Mouse (Mus musculus) midbrain, embryonic 11.5 days (tissue): ENCODE measurements around the gene Rab5b. TPM values are rescaled to one million over a fixed set of nuclear protein-coding genes. Genes with fewer than 3 reads are reported as not detected.
A peak's percentile ranks its signal among the peaks of the same experiment; 100 is the strongest.
"Not testable (repeated sequence)": the region's sequence is repeated elsewhere in the genome, so short reads cannot be mapped to it uniquely, and the experiment has no call there.

Source experiments
- ATAC-seq: fragments of 200-750 bp; cut with Nextera tagmentation; 2 replicates; pipeline ENCODE4 v1.8.0; 2017; ENCODE audit warnings: moderate TSS enrichment, moderate library complexity; ENCODE audit not compliant: low FRiP score
- DNase-seq: peaks from one replicate; pipeline ENCODE4 v3.0.0; 2015; ENCODE audit warnings: low spot score; ENCODE audit errors: missing footprints
- H3K27ac ChIP-seq: fragments of 300-500 bp; sonication (generic); 2 replicates; pipeline ENCODE4 v1.5.1; 2014; ENCODE audit warnings: low read depth, low read length
- H3K27me3 ChIP-seq: fragments of 300-500 bp; sonication (generic); 2 replicates; pipeline ENCODE4 v1.6.1; 2014; ENCODE audit warnings: mild to moderate bottlenecking, low read length, moderate library complexity, mixed read lengths; ENCODE audit not compliant: control insufficient read depth, insufficient read depth
- H3K36me3 ChIP-seq: fragments of 300-500 bp; sonication (generic); 2 replicates; pipeline ENCODE4 v1.6.1; 2014; ENCODE audit warnings: mild to moderate bottlenecking, low read length, moderate library complexity, mixed read lengths; ENCODE audit not compliant: control insufficient read depth, insufficient read depth
- H3K4me1 ChIP-seq: fragments of 300-500 bp; sonication (generic); 2 replicates; pipeline ENCODE4 v1.6.1; 2014; ENCODE audit warnings: low read length; ENCODE audit not compliant: control insufficient read depth, insufficient read depth
- H3K4me2 ChIP-seq: fragments of 300-500 bp; sonication (generic); 2 replicates; pipeline ENCODE4 v1.6.1; 2014; ENCODE audit warnings: mild to moderate bottlenecking, moderate library complexity
- H3K4me3 ChIP-seq: fragments of 300-500 bp; sonication (generic); 2 replicates; pipeline ENCODE4 v1.5.1; 2014; ENCODE audit warnings: low read depth, low read length
- H3K9ac ChIP-seq: fragments of 300-500 bp; sonication (generic); 2 replicates; pipeline ENCODE4 v1.6.1; 2014; ENCODE audit warnings: low read length
- H3K9me3 ChIP-seq: fragments of 300-500 bp; sonication (generic); 2 replicates; pipeline ENCODE4 v1.6.1; 2016; ENCODE audit warnings: low read length; ENCODE audit not compliant: control insufficient read depth
- WGBS: fragments of 180-500 bp; shearing (Covaris S2); extraction: QIAGEN DNeasy Blood & Tissue Kit; methylation state at CpG from one replicate; pipeline ENCODE4 v1.1.7; 2014; 5-methylcytosine and 5-hydroxymethylcytosine counted together
- polyA plus RNA-seq: library from polyadenylated mRNA; unstranded; fragments of >200 nt; fragmentation: Nextera tagmentation; extraction: Ambion mirVana; gene quantifications from 2 replicates; pipeline ENCODE4 v1.2.1, GENCODE M21; 2014

Gene Rab5b
- polyA plus RNA-seq, 1 experiment from 2014 or later, result 80.1 TPM

DNA sequence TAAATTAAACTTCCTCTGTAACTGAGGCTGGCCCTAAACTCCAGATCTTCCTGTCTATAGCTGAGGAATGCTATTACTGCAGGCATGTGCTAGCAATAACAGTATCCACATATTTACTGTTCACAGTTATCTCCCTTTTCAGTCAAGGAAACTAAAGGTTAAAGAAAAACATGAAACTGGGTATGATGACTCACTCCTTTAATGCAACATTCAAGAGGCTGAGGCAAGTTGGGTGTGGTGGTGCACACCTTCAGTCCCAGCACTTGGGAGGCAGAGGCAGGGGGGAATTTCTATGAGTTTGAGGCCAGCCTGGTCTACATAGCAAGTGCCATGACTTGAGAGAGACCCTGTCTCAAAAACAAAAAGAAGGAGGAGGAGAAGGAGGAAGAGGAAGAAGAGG lies 35.9 kb upstream of the Rab5b start:
- H3K4me3 ChIP-seq, result no peak overlapping the region
- no peaks in the 10 kb centered on the region for H3K9me3 ChIP-seq
- H3K4me2 ChIP-seq, result no peak overlapping the region
- ATAC-seq (no peak), DNase-seq (no peak)
- H3K36me3 ChIP-seq, result no peaks in the 10 kb centered on the region
- H3K27ac ChIP-seq, result no peak overlapping the region
- no peaks in the 10 kb centered on the region for H3K27me3 ChIP-seq
- no peak overlapping the region for H3K9ac ChIP-seq
- no peaks in the 10 kb centered on the region for H3K4me1 ChIP-seq

DNA sequence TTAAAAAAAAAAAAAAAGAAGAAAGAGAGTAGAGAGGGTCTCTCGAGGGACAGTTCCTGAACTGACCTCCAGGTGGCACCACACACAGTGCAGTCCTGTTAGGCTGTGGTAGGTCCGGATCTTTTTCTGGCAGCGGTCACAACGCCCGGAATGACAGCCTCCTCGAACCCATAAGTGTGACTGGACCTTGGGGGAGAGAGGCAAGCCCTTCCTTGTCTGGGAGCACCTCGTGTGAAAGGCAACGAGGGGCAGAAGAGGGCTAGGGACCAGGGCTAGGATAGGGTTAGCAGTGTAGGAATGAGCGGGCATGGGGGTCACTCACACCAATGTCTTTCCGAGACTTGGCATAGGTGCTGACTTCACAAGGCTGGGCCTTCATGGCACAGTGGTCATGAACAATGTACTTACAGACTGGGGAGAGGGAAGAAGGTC lies 35.0 kb upstream of the Rab5b start:
- DNase-seq (peak; percentile 93), ATAC-seq (peak; percentile 68)
- Histone ChIP-seq H3K36me3 (no peaks in the 10 kb centered on the region), H3K4me3 (no peak overlapping the region), H3K27me3 (no peaks in the 10 kb centered on the region), H3K4me1 (no peaks in the 10 kb centered on the region), H3K9me3 (no peaks in the 10 kb centered on the region), H3K4me2 (no peak overlapping the region), H3K27ac (no peak overlapping the region), H3K9ac (no peak overlapping the region)
- WGBS, result 15% methylated on average over 10 of the region's 10 CpGs

DNA sequence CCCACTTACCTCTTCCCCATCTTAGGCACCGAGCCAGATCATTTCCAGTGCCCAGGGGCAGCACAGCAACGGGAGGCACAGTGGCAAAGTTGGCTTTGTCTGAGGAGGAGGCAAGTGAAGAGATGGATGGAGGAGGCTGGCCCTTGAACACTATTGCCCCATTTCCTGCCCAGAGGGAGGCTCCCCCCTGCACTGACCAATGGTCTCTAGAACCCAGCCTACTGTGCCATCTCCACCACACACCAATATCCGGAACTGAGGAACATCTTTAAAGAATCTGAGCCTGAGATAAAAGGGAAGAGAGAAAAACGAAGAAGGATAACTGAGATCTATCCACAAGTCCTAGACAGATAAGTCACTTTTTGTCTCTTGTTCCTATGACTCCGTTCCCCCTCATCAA lies 32.0 kb upstream of the Rab5b start:
- no peaks in the 10 kb centered on the region for H3K4me1 ChIP-seq
- DNase-seq (no peak), ATAC-seq (no peak)
- no peak overlapping the region for H3K4me3 ChIP-seq
- no peak overlapping the region for H3K4me2 ChIP-seq
- no peaks in the 10 kb centered on the region for H3K27me3 ChIP-seq
- H3K27ac ChIP-seq, result no peak overlapping the region
- WGBS, result 86% methylated on average over 5 of the region's 5 CpGs
- no peak overlapping the region for H3K9ac ChIP-seq
- no peaks in the 10 kb centered on the region for H3K36me3 ChIP-seq
- no peaks in the 10 kb centered on the region for H3K9me3 ChIP-seq

DNA sequence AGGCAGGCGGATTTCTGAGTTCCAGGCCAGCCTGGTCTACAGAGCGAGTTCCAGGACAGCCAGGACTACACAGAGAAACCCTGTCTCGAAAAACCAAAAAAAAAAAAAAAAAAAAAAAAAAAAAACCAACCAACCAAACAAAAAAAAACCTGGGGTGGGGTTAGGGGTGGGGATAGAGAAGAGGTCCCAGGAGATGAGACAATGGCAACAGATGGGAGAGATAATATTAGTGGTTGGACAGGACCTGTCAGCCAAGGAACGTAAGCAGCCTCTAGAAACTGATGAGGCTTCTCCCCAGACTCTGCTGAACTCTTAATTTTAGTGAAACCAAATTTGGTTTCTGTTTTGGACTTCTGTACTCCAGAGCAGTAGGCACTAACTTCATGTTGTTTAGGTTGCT lies 29.4 kb upstream of the Rab5b start:
- not testable (repeated sequence) for H3K4me1 ChIP-seq, H3K9me3 ChIP-seq, ATAC-seq, H3K4me2 ChIP-seq, H3K27ac ChIP-seq, H3K36me3 ChIP-seq, H3K27me3 ChIP-seq, H3K9ac ChIP-seq, H3K4me3 ChIP-seq, DNase-seq
- 69% methylated on average over 3 of the region's 4 CpGs for WGBS

DNA sequence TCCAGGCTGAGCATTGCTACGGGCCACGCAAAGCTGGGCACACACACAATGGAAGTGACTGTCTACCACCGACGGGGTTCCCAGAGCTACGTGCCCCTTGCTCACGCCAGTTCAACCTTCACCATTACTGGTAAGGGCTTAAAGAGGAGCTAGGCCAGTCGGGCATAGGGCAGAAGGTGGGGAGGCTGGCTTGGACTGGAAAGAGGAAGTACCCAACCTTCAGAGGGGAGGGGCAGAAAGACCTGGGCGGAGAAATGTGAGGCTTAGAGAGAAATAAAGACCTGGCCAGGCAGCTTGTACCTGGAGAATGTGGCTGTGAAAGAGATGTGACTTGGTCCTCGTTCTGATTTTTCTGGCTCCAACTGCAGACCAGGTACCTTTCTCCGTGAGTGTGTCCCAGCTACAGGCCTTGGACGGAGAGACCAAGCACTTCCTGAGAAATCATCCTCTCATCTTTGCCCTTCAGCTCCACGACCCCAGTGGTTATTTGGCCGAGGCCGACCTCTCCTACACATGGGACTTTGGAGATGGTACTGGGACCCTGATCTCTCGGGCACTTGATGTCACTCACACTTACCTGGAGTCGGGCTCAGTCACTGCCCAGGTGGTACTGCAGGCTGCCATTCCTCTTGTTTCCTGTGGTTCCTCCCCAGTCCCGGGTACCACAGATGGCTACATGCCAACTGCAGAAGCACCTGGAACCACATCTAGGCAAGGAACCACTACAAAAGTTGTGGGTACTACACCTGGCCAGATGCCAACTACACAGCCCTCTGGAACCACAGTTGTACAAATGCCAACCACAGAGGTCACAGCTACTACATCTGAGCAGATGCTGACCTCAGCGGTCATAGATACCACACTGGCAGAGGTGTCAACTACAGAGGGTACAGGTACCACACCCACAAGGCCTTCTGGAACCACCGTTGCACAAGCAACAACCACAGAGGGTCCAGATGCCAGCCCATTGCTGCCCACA lies 19.8 kb upstream of the Rab5b start:
- no peaks in the 10 kb centered on the region for H3K9me3 ChIP-seq
- no peaks in the 10 kb centered on the region for H3K4me1 ChIP-seq
- 85% methylated on average over 19 of the region's 19 CpGs for WGBS
- H3K36me3 ChIP-seq, result no peaks in the 10 kb centered on the region
- DNase-seq (no peak), ATAC-seq (no peak)
- H3K27me3 ChIP-seq, result no peaks in the 10 kb centered on the region
- H3K9ac ChIP-seq, result no peak overlapping the region
- no peak overlapping the region for H3K27ac ChIP-seq
- no peak overlapping the region for H3K4me2 ChIP-seq
- no peak overlapping the region for H3K4me3 ChIP-seq

DNA sequence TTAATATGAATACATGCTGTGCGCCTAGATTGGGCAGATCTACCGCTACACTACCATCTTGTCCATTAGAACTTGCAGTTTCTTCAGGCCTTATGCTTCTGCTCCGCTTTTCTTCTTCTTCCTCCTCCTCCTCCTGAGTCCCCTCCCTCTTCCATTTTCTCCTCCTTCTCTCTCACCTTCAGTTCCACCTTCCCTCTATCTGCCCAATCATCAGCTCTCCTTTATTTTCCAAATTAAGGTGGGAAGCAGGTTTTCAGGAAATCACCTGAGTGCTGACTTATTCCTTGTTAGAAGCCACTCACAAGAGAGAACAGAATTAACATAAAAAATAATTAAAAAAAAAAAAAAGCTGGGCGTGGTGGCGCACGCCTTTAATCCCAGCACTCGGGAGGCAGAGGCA lies 15.3 kb upstream of the Rab5b start:
- not testable (repeated sequence) for H3K9me3 ChIP-seq, H3K9ac ChIP-seq, DNase-seq, H3K4me1 ChIP-seq, H3K36me3 ChIP-seq, ATAC-seq, H3K4me2 ChIP-seq, H3K27me3 ChIP-seq, H3K4me3 ChIP-seq, H3K27ac ChIP-seq
- WGBS, result 92% methylated on average over 7 of the region's 7 CpGs

DNA sequence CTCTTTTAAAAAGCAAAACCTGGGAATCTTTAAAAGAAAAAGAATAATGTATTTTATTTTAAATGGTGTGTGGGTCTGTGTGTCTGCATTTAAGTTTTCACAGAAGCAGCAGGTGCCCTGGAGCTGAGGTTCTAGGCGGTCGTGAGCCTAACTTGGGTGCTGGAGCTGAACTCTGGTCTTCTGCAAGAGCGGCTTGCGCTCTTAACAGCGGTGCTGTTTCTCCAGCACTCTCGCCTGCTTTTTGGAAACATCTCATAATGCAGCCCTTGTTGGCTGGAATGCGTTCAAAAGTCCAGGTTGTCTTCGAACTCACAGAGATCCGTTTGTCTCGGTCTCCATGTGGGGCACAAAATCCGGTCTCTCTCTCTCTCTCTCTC lies 9.2 kb upstream of the Rab5b start:
- H3K27ac ChIP-seq, result peak overlapping the region; percentile 54; the same call in 1 of the 2 replicates

DNA sequence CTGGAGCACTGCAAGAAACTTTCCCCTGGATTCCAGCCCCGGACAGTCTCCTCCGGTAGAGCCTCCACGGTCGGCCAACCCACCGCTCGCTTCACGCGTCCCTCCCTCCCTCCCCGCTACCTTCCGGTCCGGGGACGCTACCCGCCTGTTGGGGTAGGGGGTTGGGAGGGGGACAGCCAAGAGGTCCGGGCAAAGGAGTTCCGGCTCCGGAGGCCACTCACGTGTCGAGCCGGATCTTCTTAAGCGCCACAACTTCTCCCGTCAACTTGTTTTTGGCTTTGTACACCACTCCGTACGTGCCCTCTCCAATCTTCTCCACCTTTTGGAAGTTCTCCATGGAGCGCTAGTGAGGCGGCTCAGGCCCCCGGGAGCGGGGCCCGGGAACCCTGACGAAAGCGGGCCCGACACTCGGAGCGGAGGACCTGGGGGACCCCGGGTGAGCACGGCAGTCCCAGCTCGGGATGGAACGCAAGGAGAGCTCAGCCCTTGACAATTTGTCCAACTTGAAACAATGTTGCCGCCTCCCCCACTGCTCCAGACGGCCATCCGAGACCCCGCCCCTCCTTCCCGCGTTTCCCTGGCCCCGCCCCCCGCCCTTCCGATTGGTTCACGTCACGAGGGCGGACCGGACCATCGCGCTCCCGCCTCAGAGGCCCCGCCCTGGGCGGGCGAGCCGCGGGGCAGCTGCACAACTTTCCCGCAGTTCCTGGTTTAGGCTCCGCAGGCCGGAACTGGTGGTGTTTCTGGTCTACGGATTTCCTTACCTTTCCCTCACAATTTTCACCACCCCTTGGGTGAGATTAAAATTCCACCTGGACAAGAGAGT lies 8.6 kb upstream of the Rab5b start, which contains the start of gene Cdk2:
Cdk2 (minus strand) TSS at position 541 of the 826 bp plus-strand sequence.
- Histone ChIP-seq H3K9me3 (no peaks in the 10 kb centered on the region), H3K9ac (peak within 1 kb of the TSS; percentile 82), H3K36me3 (peaks cover 6% of the 10 kb centered on the region; the same call in 1 of the 2 replicates), H3K27me3 (no peaks in the 10 kb centered on the region), H3K4me3 (peak within 1 kb of the TSS; percentile 81), H3K4me1 (peaks cover 11% of the 10 kb centered on the region), H3K27ac (peak within 1 kb of the TSS; percentile 81), H3K4me2 (peak within 1 kb of the TSS; percentile 59)
- peak; percentile 96 for ATAC-seq
- under 1% methylated on average over 62 of the region's 62 CpGs for WGBS
- DNase-seq, result peak; percentile 99

More for the DNA sequence above, 9.2 kb upstream of the Rab5b start:
- Histone ChIP-seq H3K9ac (peak overlapping the region; percentile 82), H3K4me2 (peak overlapping the region; percentile 59), H3K4me1 (peaks cover 11% of the 10 kb centered on the region), H3K4me3 (peak overlapping the region; percentile 81), H3K36me3 (peaks cover 4% of the 10 kb centered on the region; the same call in 1 of the 2 replicates), H3K27me3 (no peaks in the 10 kb centered on the region), H3K9me3 (no peaks in the 10 kb centered on the region)
- DNase-seq (no peak), ATAC-seq (peak; percentile 39)
- WGBS, result 13% methylated on average over 11 of the region's 11 CpGs

DNA sequence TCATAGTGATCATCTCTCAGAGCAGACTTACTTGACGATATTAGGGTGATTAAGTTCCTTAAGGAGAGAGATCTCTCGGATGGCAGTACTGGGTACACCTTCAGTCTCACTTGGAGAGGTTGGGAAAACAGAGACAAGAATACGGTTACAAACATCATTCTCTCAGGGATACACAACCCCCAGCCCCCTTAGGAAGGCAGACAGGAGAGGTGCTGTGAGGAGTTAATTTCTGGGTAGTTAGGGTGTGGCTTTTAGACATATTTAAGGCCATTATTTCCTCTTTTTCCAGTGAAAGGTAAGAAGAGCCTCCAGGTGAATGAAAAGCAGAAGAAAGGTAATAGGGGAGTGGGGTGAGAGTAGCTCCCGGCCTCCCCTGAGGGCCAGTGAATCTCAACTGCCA lies 7.8 kb upstream of the Rab5b start, which contains the start of gene Pmel:
Pmel (plus strand) TSS at position 301 of the 400 bp plus-strand sequence.
- ATAC-seq (no peak), DNase-seq (no peak)
- Histone ChIP-seq H3K27ac (peak within 1 kb of the TSS; percentile 81), H3K4me1 (peaks cover 11% of the 10 kb centered on the region), H3K4me2 (peak within 1 kb of the TSS; percentile 59), H3K9me3 (no peaks in the 10 kb centered on the region), H3K36me3 (peaks cover 6% of the 10 kb centered on the region), H3K27me3 (no peaks in the 10 kb centered on the region), H3K4me3 (peak within 1 kb of the TSS; percentile 81), H3K9ac (peak within 1 kb of the TSS; percentile 82)
- WGBS, result 32% methylated on average over 4 of the region's 4 CpGs
